Mouse (Mus musculus) forebrain, embryonic 13.5 days (tissue): ENCODE measurements at regions not wholly inside any gene's neighbourhood (a gene's known extent, or its start where the extent isn't known, plus 50 kb on each side); places are given as distances from the start of the nearest gene placed in this dataset.

Source experiments
- ATAC-seq: fragments of 200-750 bp; cut with Nextera tagmentation; 2 replicates; pipeline ENCODE4 v1.8.0; 2017
- H3K27ac ChIP-seq: fragments of 300-500 bp; sonication (generic); 2 replicates; pipeline ENCODE4 v1.5.1; 2015; ENCODE audit warnings: inconsistent platforms, mild to moderate bottlenecking, moderate library complexity
- H3K27me3 ChIP-seq: fragments of 300-500 bp; sonication (generic); 2 replicates; pipeline ENCODE4 v1.6.1; 2015; ENCODE audit warnings: mild to moderate bottlenecking, inconsistent platforms
- H3K36me3 ChIP-seq: fragments of 300-500 bp; sonication (generic); 2 replicates; pipeline ENCODE4 v1.6.1; 2015; ENCODE audit warnings: mild to moderate bottlenecking, inconsistent platforms; ENCODE audit not compliant: poor library complexity, severe bottlenecking
- H3K4me1 ChIP-seq: fragments of 300-500 bp; sonication (generic); 2 replicates; pipeline ENCODE4 v1.6.1; 2015; ENCODE audit warnings: inconsistent platforms
- H3K4me2 ChIP-seq: fragments of 300-500 bp; sonication (generic); 2 replicates; pipeline ENCODE4 v1.6.1; 2015; ENCODE audit warnings: inconsistent platforms, mild to moderate bottlenecking, moderate library complexity
- H3K4me3 ChIP-seq: fragments of 300-500 bp; sonication (generic); 2 replicates; pipeline ENCODE4 v1.5.1; 2015; ENCODE audit warnings: mild to moderate bottlenecking, inconsistent platforms
- H3K9ac ChIP-seq: fragments of 300-500 bp; sonication (generic); 2 replicates; pipeline ENCODE4 v1.6.1; 2015; ENCODE audit warnings: mild to moderate bottlenecking, inconsistent platforms
- H3K9me3 ChIP-seq: fragments of 300-500 bp; sonication (generic); replicated peaks from 2 replicates; pipeline ENCODE4 v1.6.1; 2016; ENCODE audit warnings: inconsistent platforms
- WGBS: fragments of 180-500 bp; shearing (Covaris S2); methylation state at CpG from one replicate; pipeline ENCODE4 v1.1.7; 2015; 5-methylcytosine and 5-hydroxymethylcytosine counted together

GRCm38 (mm10) chr19:15611137-15611758, 335.9 kb downstream of the Psat1 start:
- 58% methylated on average over 13 of the region's 13 CpGs for WGBS
- Histone ChIP-seq H3K9ac (no peak overlapping the region), H3K4me3 (no peak overlapping the region), H3K9me3 (no peaks in the 10 kb centered on the region), H3K4me2 (no peak overlapping the region), H3K36me3 (no peaks in the 10 kb centered on the region), H3K4me1 (peaks cover 18% of the 10 kb centered on the region), H3K27ac (no peak overlapping the region), H3K27me3 (no peaks in the 10 kb centered on the region)
- no peak for ATAC-seq

- Histone ChIP-seq H3K4me1 (no peaks in the 10 kb centered on the region; the same call in 1 of the 2 replicates), H3K27ac (no peak overlapping the region), H3K4me3 (no peak overlapping the region), H3K9me3 (no peaks in the 10 kb centered on the region), H3K4me2 (no peak overlapping the region), H3K27me3 (no peaks in the 10 kb centered on the region), H3K9ac (no peak overlapping the region), H3K36me3 (no peaks in the 10 kb centered on the region)
- WGBS, result 80% methylated on average over 4 of the region's 4 CpGs
- ATAC-seq, result no peak
Measured at GRCm38 (mm10) chr19:15606440-15606839, 340.7 kb downstream of the Psat1 start.

GRCm38 (mm10) chr19:15592821-15593220, 354.3 kb downstream of the Psat1 start:
- Histone ChIP-seq H3K4me3 (no peak overlapping the region), H3K9me3 (no peaks in the 10 kb centered on the region), H3K4me2 (no peak overlapping the region), H3K27me3 (no peaks in the 10 kb centered on the region), H3K27ac (no peak overlapping the region), H3K36me3 (no peaks in the 10 kb centered on the region), H3K4me1 (no peaks in the 10 kb centered on the region), H3K9ac (no peak overlapping the region)
- ATAC-seq, result no peak
- WGBS, result 80% methylated on average over 2 of the region's 2 CpGs

- H3K27me3 ChIP-seq, result 0 out of 2 replicates have a peak, but pooled peaks cover 4% of the 10 kb centered on the region
- no peak overlapping the region for H3K4me3 ChIP-seq
- 58% methylated on average over 15 of the region's 15 CpGs for WGBS
- ATAC-seq, result no peak
- H3K4me2 ChIP-seq, result no peak overlapping the region
- no peaks in the 10 kb centered on the region for H3K9me3 ChIP-seq
- no peak overlapping the region for H3K9ac ChIP-seq
- peaks cover 10% of the 10 kb centered on the region; the same call in 1 of the 2 replicates for H3K4me1 ChIP-seq
- H3K36me3 ChIP-seq, result no peaks in the 10 kb centered on the region
- H3K27ac ChIP-seq, result no peak overlapping the region
Measured at GRCm38 (mm10) chr19:15583782-15584693, 363.1 kb downstream of the Psat1 start.

- Histone ChIP-seq H3K4me1 (peaks cover 10% of the 10 kb centered on the region; the same call in 1 of the 2 replicates), H3K4me3 (no peak overlapping the region), H3K36me3 (no peaks in the 10 kb centered on the region), H3K27me3 (peaks cover 4% of the 10 kb centered on the region; the same call in 1 of the 2 replicates), H3K27ac (no peak overlapping the region), H3K9me3 (no peaks in the 10 kb centered on the region), H3K9ac (no peak overlapping the region), H3K4me2 (no peak overlapping the region)
- WGBS, result 49% methylated on average over 8 of the region's 8 CpGs
- no peak for ATAC-seq
Measured at GRCm38 (mm10) chr19:15583106-15583781, 363.9 kb downstream of the Psat1 start.

GRCm38 (mm10) chr19:15571204-15571603, 375.9 kb downstream of the Psat1 start:
- Histone ChIP-seq H3K4me3 (no peak overlapping the region), H3K27ac (no peak overlapping the region), H3K4me2 (no peak overlapping the region), H3K9ac (no peak overlapping the region), H3K27me3 (no peaks in the 10 kb centered on the region), H3K9me3 (no peaks in the 10 kb centered on the region), H3K4me1 (no peaks in the 10 kb centered on the region), H3K36me3 (no peaks in the 10 kb centered on the region)
- WGBS, result 90% methylated on average over 9 of the region's 9 CpGs
- no peak for ATAC-seq

GRCm38 (mm10) chr19:15561511-15561910, 385.6 kb downstream of the Psat1 start:
- ATAC-seq, result no peak
- Histone ChIP-seq H3K9me3 (no peaks in the 10 kb centered on the region), H3K4me3 (no peak overlapping the region), H3K9ac (no peak overlapping the region), H3K4me1 (no peaks in the 10 kb centered on the region), H3K27ac (no peak overlapping the region), H3K27me3 (no peaks in the 10 kb centered on the region), H3K4me2 (no peak overlapping the region), H3K36me3 (no peaks in the 10 kb centered on the region)
- 83% methylated on average over 5 of the region's 5 CpGs for WGBS

- Histone ChIP-seq H3K9me3 (no peaks in the 10 kb centered on the region), H3K9ac (no peak overlapping the region), H3K27me3 (no peaks in the 10 kb centered on the region), H3K4me2 (no peak overlapping the region), H3K27ac (no peak overlapping the region), H3K4me3 (no peak overlapping the region), H3K36me3 (no peaks in the 10 kb centered on the region), H3K4me1 (0 out of 2 replicates have a peak, but pooled peaks cover 2% of the 10 kb centered on the region)
- 78% methylated on average over 8 of the region's 8 CpGs for WGBS
- no peak for ATAC-seq
Measured at GRCm38 (mm10) chr19:15553953-15554352, 393.2 kb downstream of the Psat1 start.

GRCm38 (mm10) chr19:15517853-15518252, 429.3 kb downstream of the Psat1 start:
- Histone ChIP-seq H3K36me3 (no peaks in the 10 kb centered on the region), H3K27me3 (peaks cover 3% of the 10 kb centered on the region; the same call in 1 of the 2 replicates), H3K4me3 (no peak overlapping the region), H3K4me2 (no peak overlapping the region), H3K9me3 (peaks cover under 1% of the 10 kb centered on the region), H3K9ac (no peak overlapping the region), H3K4me1 (peaks cover 11% of the 10 kb centered on the region), H3K27ac (no peak overlapping the region)
- ATAC-seq, result no peak
- 70% methylated on average over 3 of the region's 3 CpGs for WGBS

GRCm38 (mm10) chr19:15516566-15517305, 430.4 kb downstream of the Psat1 start:
- WGBS, result 54% methylated on average over 17 of the region's 17 CpGs
- peak overlapping the region; percentile 12; the same call in 1 of the 2 replicates for H3K4me2 ChIP-seq
- no peak overlapping the region for H3K4me3 ChIP-seq
- H3K9ac ChIP-seq, result no peak overlapping the region; the same call in 1 of the 2 replicates
- no peaks in the 10 kb centered on the region for H3K36me3 ChIP-seq
- H3K4me1 ChIP-seq, result peaks cover 11% of the 10 kb centered on the region
- peak; percentile 41; the same call in 1 of the 2 replicates for ATAC-seq
- H3K9me3 ChIP-seq, result no peaks in the 10 kb centered on the region
- no peak overlapping the region for H3K27ac ChIP-seq
- peaks cover 6% of the 10 kb centered on the region for H3K27me3 ChIP-seq

GRCm38 (mm10) chr19:15513197-15513596, 433.9 kb downstream of the Psat1 start:
- no peaks in the 10 kb centered on the region for H3K36me3 ChIP-seq
- ATAC-seq, result no peak
- no peak overlapping the region for H3K4me2 ChIP-seq
- WGBS, result 79% methylated on average over 4 of the region's 4 CpGs
- peaks cover 11% of the 10 kb centered on the region for H3K4me1 ChIP-seq
- H3K27me3 ChIP-seq, result peaks cover 8% of the 10 kb centered on the region
- H3K4me3 ChIP-seq, result no peak overlapping the region
- no peak overlapping the region for H3K9ac ChIP-seq
- H3K9me3 ChIP-seq, result no peaks in the 10 kb centered on the region
- H3K27ac ChIP-seq, result no peak overlapping the region
